Mouse (Mus musculus) gastrocnemius, adult 2 months (tissue): ENCODE data around the gene 4930447C04Rik. TPM values are rescaled to one million over a fixed set of nuclear protein-coding genes. Genes with fewer than 3 reads are reported as not detected.
A peak's percentile ranks its signal among the peaks of the same experiment; 100 is the strongest.

Experiments
- DNase-seq: peaks from one replicate; pipeline ENCODE4 v3.0.0; 2022
- H3K27ac ChIP-seq: fragments of 200-600 bp; 2 replicates; pipeline ENCODE4 v1.8.1; 2022; ENCODE audit warnings: mild to moderate bottlenecking
- H3K4me3 ChIP-seq: fragments of 200-600 bp; 2 replicates; pipeline ENCODE4 v1.8.1; 2022; ENCODE audit warnings: mild to moderate bottlenecking, moderate library complexity
- CTCF ChIP-seq: fragments of 200-600 bp; IDR thresholded peaks from 2 replicates; pipeline ENCODE4 v1.8.1; 2022; ENCODE audit warnings: antibody characterized with exemption, mild to moderate bottlenecking, moderate library complexity
- intact Hi-C: fragments of 180-260 bp; cut with DNase I; formaldehyde crosslinking; loops from one replicate; pipeline ENCODE4 v1.15.1; 2025
- total RNA-seq, 2 experiments: library from RNA; stranded (reverse); gene quantifications; 2 replicates each; pipeline ENCODE4 v1.2.3; 2021

The 4930447C04Rik gene
- total RNA-seq, 2 experiments from 2014 or later = not detected

GRCm38 (mm10) chr12:72940822-72941397 lies 336 bp upstream of the 4930447C04Rik start:
- Histone ChIP-seq H3K4me3 (no peak overlapping the region), H3K27ac (no peak overlapping the region)
- DNase-seq = no peak
- no peak for TF ChIP-seq CTCF
- intact Hi-C loops = no loop called here

DNA sequence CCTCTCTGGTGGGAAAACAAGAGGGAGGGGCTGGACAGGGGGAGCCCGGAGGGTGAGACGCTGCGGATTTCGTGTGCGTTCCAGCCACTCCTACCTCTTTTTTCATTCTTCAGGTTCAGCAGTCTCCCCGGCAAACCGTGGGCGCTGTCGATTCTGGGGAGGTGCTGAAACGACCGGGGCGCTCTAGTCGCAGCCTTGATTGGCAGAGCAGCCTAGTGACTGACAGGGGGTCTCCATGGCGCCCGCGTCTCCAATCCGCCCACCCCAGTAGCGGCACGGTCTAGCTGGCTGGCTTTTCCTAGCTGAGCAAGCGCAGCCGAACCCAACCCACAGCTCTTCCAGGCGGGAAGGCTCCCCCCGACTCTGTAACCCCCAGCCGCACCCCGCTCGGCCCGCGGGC lies 958 bp downstream of the 4930447C04Rik start, which contains the start of gene Six6:
Six6 (plus strand) TSS at position 277 of the 400 bp plus-strand sequence.
- TF ChIP-seq CTCF = no peak
- intact Hi-C loops = no loop called here
- no peak for DNase-seq
- no peak within 1 kb of the TSS for H3K4me3 ChIP-seq
- no peak within 1 kb of the TSS for H3K27ac ChIP-seq

DNA sequence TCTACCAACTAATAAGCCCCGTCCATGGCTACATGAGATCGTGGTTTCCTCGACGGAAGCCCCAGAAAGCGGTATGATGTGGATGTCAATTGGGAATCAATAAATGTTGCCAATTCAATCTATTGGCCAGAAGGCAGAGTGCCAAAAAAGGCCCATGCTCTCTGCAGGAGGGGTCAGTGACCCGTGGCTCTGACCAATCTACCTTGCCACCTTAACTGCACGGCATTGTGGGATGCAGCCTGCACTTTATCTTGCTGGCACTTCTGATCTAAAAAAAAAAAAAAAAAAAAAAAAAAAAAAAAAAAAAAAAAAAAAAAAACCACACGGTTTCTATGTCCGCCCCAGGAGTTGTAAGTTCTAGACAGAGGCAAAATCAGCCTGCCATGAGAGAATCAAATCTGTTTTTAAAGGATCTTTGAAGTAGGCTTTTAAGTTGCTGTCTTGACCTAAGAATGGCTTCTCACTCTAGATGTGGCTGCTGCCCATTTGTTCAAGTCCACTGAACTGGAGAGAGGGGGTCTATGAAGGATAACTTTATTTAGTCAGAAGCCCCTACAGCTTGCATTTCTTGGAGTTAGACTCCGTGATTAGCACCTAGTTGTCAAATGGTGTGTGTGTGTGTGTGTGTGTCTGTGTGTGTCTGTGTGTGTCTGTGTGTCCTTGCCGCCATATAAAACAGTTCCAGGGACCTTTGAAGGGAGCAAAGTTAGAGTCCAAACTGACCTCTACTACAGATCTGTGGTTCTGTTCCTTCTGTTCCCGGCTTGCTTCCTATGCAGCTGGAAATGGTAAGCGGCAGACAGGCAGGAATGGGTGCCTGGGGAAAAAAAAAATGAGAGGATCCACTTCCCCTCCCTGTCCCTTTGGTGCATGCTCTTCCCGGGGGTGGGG lies 1.7 kb downstream of the 4930447C04Rik start:
- intact Hi-C loops = no loop called here
- Histone ChIP-seq H3K4me3 (no peak overlapping the region), H3K27ac (no peak overlapping the region)
- TF ChIP-seq CTCF = no peak
- no peak for DNase-seq

DNA sequence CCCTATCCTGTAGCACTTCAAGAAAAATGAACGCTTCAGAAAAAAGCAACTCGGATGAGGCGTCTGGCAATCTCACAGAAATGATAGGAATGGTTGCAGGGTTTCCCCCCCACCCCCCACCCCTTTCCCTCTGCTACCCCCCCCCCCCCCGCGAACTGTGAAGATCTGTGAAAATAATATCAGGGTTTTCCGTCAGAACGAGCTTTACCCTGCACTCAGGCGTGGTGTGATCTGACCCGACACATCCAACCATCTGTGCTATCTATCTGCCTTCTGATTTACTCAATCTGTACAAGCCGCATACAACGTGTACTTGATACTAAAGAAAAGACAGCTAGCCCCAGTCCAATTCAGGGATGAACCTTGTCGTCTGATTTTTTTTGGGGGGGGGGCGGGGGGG lies 2.4 kb downstream of the 4930447C04Rik start:
- no peak overlapping the region for H3K27ac ChIP-seq
- TF ChIP-seq CTCF = no peak
- no peak overlapping the region for H3K4me3 ChIP-seq
- DNase-seq = no peak
- intact Hi-C loops = no loop called here

DNA sequence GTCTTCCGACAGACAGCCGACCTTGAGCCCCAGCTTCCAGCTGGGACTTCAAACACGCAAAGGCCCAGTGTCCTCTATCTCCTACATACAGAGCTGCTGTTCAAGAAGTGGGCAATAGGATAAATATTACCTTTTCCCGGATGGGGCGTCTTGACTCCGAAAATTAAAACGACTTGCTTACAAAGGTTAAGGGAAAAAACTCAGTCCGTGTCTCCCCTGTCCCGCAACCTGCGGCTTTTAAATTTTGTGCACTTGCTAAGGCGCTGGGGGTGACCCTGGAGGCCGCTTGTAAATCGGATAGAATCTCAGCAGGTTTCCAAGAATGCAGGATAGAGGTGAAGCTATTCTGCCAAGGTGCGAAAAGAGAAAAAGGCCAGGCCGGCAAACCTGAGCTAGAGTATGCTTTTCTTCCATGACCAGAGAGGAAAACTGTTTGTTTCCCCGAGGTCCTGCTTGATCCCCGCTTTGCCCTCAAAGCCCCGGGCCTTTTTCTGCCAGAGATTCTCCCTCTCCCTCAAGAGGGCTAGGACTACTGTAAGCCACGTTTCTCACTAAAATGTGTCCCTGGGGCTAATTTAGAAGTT lies 2.9 kb downstream of the 4930447C04Rik start:
- intact Hi-C loops = no loop called here
- H3K4me3 ChIP-seq = no peak overlapping the region
- DNase-seq = no peak
- TF ChIP-seq CTCF = no peak
- H3K27ac ChIP-seq = no peak overlapping the region

- TF ChIP-seq CTCF = no peak
- H3K27ac ChIP-seq = no peak overlapping the region
These were observed 3.8 kb downstream of the 4930447C04Rik start for GRCm38 (mm10) chr12:72936751-72937150.

GRCm38 (mm10) chr12:72917159-72917993 lies 23.2 kb downstream of the 4930447C04Rik start:
- peak; percentile 55 for DNase-seq
- intact Hi-C loops = no loop called here

More at GRCm38 (mm10) chr12:72936751-72937150, 3.8 kb downstream of the 4930447C04Rik start:
- no peak overlapping the region for H3K4me3 ChIP-seq
- intact Hi-C loops = no loop called here
- DNase-seq = no peak

DNA sequence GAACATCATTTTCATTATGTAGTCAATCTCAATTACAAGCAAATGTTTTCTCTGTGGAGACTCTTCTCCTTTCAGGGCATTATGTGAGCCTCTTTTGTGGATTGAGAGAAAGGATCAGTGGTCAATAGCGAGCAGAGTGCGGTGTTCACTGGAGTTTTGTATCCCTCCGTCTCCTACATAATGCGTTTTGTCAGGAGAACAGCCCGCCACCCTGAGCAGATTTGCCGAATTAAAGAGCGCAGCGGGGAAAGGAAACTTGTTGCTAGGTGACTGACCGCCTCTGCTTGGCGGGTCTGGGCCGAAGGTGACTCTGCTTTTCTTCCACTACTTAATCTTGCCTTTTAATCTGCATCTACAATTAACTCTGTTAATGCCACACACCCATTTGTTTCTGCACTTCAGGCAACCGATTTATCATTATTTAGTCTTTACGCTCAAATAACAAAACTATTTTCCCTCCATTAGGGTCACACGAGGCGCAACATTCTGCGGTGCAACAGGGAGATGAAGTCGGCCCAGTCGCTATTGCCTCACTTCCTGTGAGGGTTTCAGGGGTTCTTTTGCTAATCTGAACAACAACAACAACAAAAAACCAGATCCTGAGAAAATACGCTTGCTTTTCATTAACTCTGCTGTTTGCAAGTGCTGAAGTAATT lies 86.1 kb downstream of the 4930447C04Rik start:
- no peak for DNase-seq
- Histone ChIP-seq H3K4me3 (0 out of 2 replicates have a peak overlapping the region, but pooled peaks have one; percentile 2), H3K27ac (no peak overlapping the region)
- TF ChIP-seq CTCF = no peak
- intact Hi-C loops = no loop called here

More at GRCm38 (mm10) chr12:72917159-72917993, 23.2 kb downstream of the 4930447C04Rik start:
- peak overlapping the region; percentile 40 for H3K4me3 ChIP-seq
- no peak for TF ChIP-seq CTCF
- no peak overlapping the region for H3K27ac ChIP-seq

DNA sequence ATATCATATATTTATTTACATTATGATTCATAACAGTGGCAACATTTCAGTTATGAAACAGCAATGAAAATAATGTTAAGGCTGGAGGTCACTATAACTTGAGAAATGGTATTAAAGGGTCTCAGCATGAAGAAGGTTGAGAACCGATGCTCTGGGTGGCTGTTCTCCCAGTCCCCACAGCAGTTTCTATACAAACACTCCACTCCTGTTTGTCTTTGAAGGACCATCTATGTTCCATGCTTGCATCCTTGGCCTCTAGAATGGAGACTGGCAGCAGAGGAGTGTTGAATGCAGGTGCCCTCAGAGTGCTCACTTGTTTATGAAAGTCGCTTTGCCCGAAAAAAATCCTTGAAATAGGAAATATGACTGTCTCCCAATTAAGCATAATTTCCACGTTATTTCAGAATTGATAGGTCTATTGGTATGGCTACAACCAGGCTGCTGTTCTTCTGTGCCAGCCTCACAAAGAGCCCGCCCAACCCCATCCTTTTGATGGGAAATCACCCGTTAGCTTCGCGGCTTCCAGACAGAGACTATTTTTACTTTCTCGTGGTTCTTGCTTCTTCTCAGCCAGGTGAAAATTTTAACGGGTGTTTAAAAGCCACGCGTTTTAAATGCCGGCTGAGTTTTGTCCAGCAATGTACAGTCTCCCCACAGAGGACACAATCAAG lies 87.0 kb downstream of the 4930447C04Rik start:
- TF ChIP-seq CTCF = no peak
- no peak for DNase-seq
- intact Hi-C loops = no loop called here
- Histone ChIP-seq H3K27ac (no peak overlapping the region), H3K4me3 (no peak overlapping the region)

- no peak for DNase-seq
- intact Hi-C loops = no loop called here
- no peak for TF ChIP-seq CTCF
- no peak overlapping the region for H3K4me3 ChIP-seq
- no peak overlapping the region for H3K27ac ChIP-seq
These were observed 88.3 kb downstream of the 4930447C04Rik start for GRCm38 (mm10) chr12:72852264-72852663.

DNA sequence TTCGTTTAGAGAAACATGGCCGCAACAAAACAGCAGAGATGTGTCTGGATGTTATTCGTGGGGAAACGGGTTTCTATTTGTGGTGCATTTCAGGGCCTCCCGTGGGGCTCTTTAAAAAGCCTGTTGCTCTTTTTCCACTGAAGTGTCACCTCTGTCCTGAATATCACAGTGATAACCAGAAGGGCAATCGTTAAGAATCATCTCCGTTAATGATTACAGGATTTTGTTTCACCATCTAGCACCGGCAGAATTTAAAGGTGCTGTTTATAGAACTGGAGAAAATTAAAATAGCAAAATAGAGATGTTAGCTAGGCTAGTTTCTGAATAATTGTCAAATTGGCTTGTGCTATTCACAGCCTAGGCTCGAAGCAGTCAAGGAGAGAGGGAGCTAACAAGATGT lies 90.4 kb downstream of the 4930447C04Rik start:
- no peak for TF ChIP-seq CTCF
- Histone ChIP-seq H3K4me3 (no peak overlapping the region), H3K27ac (no peak overlapping the region)
- no peak for DNase-seq
- intact Hi-C loops = no loop called here
